Mouse (Mus musculus): ENCODE results near the gene Gphn. TPM values are rescaled to one million over a fixed set of nuclear protein-coding genes. Genes with fewer than 3 reads are reported as not detected.

Gene Gphn
- total and polyA plus RNA-seq, 2 experiments: 31.6 to 59.4 TPM

GRCm38 (mm10) chr12:78249151-78249550 lies 23.0 kb downstream of the Gphn start:
- H3K27ac ChIP-seq (replicated peaks; ENCODE audit: insufficient read depth, low read depth, low read length): peak overlapping the region; percentile 36; the same call in 1 of the 2 replicates
- no peak for TF ChIP-seq POLR2A (IDR thresholded peaks at IDR 0.05; ENCODE audit: extremely low read depth, insufficient read depth, low read length)
- no peak for TF ChIP-seq CTCF (IDR thresholded peaks at IDR 0.05; ENCODE audit: low read depth, low read length)
- no peaks in the 10 kb centered on the region; the same call in 1 of the 2 replicates for H3K79me2 ChIP-seq (ENCODE audit: control insufficient read depth, insufficient read depth, low read length)
- no peak overlapping the region for H3K9ac ChIP-seq (ENCODE audit: low read depth, low read length)
- DNase-seq (ENCODE audit: extremely low read depth, low read depth, low spot score): peak; percentile 99
- H3K4me1 ChIP-seq (ENCODE audit: control insufficient read depth, insufficient read depth, low read length): peaks cover 19% of the 10 kb centered on the region; the same call in 1 of the 2 replicates
- no peaks in the 10 kb centered on the region for H3K36me3 ChIP-seq (ENCODE audit: control insufficient read depth, insufficient read depth, low read length)
- no peak overlapping the region for H3K4me3 ChIP-seq (ENCODE audit: insufficient read depth, low read depth, low read length)
- no peaks in the 10 kb centered on the region for H3K27me3 ChIP-seq (ENCODE audit: control insufficient read depth, insufficient read depth, low read length)

GRCm38 (mm10) chr12:78277386-78277785 lies 51.2 kb downstream of the Gphn start:
- no peak overlapping the region for H3K27ac ChIP-seq (replicated peaks; ENCODE audit: insufficient read depth, low read depth, low read length)
- WGBS: 49% methylated on average over 2 of the region's 2 CpGs
- H3K79me2 ChIP-seq (ENCODE audit: control insufficient read depth, insufficient read depth, low read length): peaks cover 16% of the 10 kb centered on the region
- peak; percentile 46 for DNase-seq (ENCODE audit: extremely low read depth, low read depth, low spot score)
- no peak for TF ChIP-seq POLR2A (IDR thresholded peaks at IDR 0.05; ENCODE audit: extremely low read depth, insufficient read depth, low read length)
- TF ChIP-seq CTCF (IDR thresholded peaks at IDR 0.05; ENCODE audit: low read depth, low read length): no peak
- H3K4me1 ChIP-seq (ENCODE audit: control insufficient read depth, insufficient read depth, low read length): peaks cover 2% of the 10 kb centered on the region; the same call in 1 of the 2 replicates
- H3K4me3 ChIP-seq (ENCODE audit: insufficient read depth, low read depth, low read length): no peak overlapping the region
- peaks cover 2% of the 10 kb centered on the region; the same call in 1 of the 2 replicates for H3K36me3 ChIP-seq (ENCODE audit: control insufficient read depth, insufficient read depth, low read length)
- no peak overlapping the region for H3K9ac ChIP-seq (ENCODE audit: low read depth, low read length)
- H3K27me3 ChIP-seq (ENCODE audit: control insufficient read depth, insufficient read depth, low read length): no peaks in the 10 kb centered on the region

- Histone ChIP-seq H3K36me3 (ENCODE audit: control insufficient read depth, insufficient read depth, low read length) (no peaks in the 10 kb centered on the region), H3K4me3 (ENCODE audit: insufficient read depth, low read depth, low read length) (no peak overlapping the region), H3K79me2 (ENCODE audit: control insufficient read depth, insufficient read depth, low read length) (peaks cover 3% of the 10 kb centered on the region; the same call in 1 of the 2 replicates), H3K27me3 (ENCODE audit: control insufficient read depth, insufficient read depth, low read length) (no peaks in the 10 kb centered on the region), H3K9ac (ENCODE audit: low read depth, low read length) (no peak overlapping the region), H3K4me1 (ENCODE audit: control insufficient read depth, insufficient read depth, low read length) (no peaks in the 10 kb centered on the region), H3K27ac (replicated peaks; ENCODE audit: insufficient read depth, low read depth, low read length) (no peak overlapping the region)
- DNase-seq (ENCODE audit: extremely low read depth, low read depth, low spot score): no peak
- WGBS: 90% methylated on average over 1 of the region's 1 CpGs
- TF ChIP-seq POLR2A (IDR thresholded peaks at IDR 0.05; ENCODE audit: extremely low read depth, insufficient read depth, low read length) (no peak), CTCF (IDR thresholded peaks at IDR 0.05; ENCODE audit: low read depth, low read length) (no peak)
These were observed 64.2 kb downstream of the Gphn start for GRCm38 (mm10) chr12:78290384-78290783.

GRCm38 (mm10) chr12:78298824-78299398 lies 72.7 kb downstream of the Gphn start:
- 93% methylated on average over 1 of the region's 1 CpGs for WGBS
- Histone ChIP-seq H3K4me1 (ENCODE audit: control insufficient read depth, insufficient read depth, low read length) (peaks cover 6% of the 10 kb centered on the region), H3K79me2 (ENCODE audit: control insufficient read depth, insufficient read depth, low read length) (peaks cover 9% of the 10 kb centered on the region; the same call in 1 of the 2 replicates), H3K4me3 (ENCODE audit: insufficient read depth, low read depth, low read length) (no peak overlapping the region), H3K9ac (ENCODE audit: low read depth, low read length) (no peak overlapping the region), H3K36me3 (ENCODE audit: control insufficient read depth, insufficient read depth, low read length) (no peaks in the 10 kb centered on the region), H3K27ac (replicated peaks; ENCODE audit: insufficient read depth, low read depth, low read length) (no peak overlapping the region), H3K27me3 (ENCODE audit: control insufficient read depth, insufficient read depth, low read length) (no peaks in the 10 kb centered on the region)
- TF ChIP-seq CTCF (IDR thresholded peaks at IDR 0.05; ENCODE audit: low read depth, low read length) (no peak), POLR2A (IDR thresholded peaks at IDR 0.05; ENCODE audit: extremely low read depth, insufficient read depth, low read length) (no peak)
- no peak for DNase-seq (ENCODE audit: extremely low read depth, low read depth, low spot score)

GRCm38 (mm10) chr12:78315106-78315505 lies 88.9 kb downstream of the Gphn start:
- no peak overlapping the region for H3K27ac ChIP-seq (replicated peaks; ENCODE audit: insufficient read depth, low read depth, low read length)
- no peaks in the 10 kb centered on the region; the same call in 1 of the 2 replicates for H3K79me2 ChIP-seq (ENCODE audit: control insufficient read depth, insufficient read depth, low read length)
- no peak overlapping the region for H3K4me3 ChIP-seq (ENCODE audit: insufficient read depth, low read depth, low read length)
- peak; percentile 56 for DNase-seq (ENCODE audit: extremely low read depth, low read depth, low spot score)
- H3K27me3 ChIP-seq (ENCODE audit: control insufficient read depth, insufficient read depth, low read length): no peaks in the 10 kb centered on the region
- no peak for TF ChIP-seq POLR2A (IDR thresholded peaks at IDR 0.05; ENCODE audit: extremely low read depth, insufficient read depth, low read length)
- no peaks in the 10 kb centered on the region for H3K36me3 ChIP-seq (ENCODE audit: control insufficient read depth, insufficient read depth, low read length)
- H3K4me1 ChIP-seq (ENCODE audit: control insufficient read depth, insufficient read depth, low read length): no peaks in the 10 kb centered on the region
- H3K9ac ChIP-seq (ENCODE audit: low read depth, low read length): no peak overlapping the region

- no peak overlapping the region for H3K27ac ChIP-seq (replicated peaks; ENCODE audit: insufficient read depth, low read depth, low read length)
- H3K36me3 ChIP-seq (ENCODE audit: control insufficient read depth, insufficient read depth, low read length): no peaks in the 10 kb centered on the region
- no peak for DNase-seq (ENCODE audit: extremely low read depth, low read depth, low spot score)
- 81% methylated on average over 4 of the region's 4 CpGs for WGBS
- no peaks in the 10 kb centered on the region for H3K27me3 ChIP-seq (ENCODE audit: control insufficient read depth, insufficient read depth, low read length)
- H3K4me3 ChIP-seq (ENCODE audit: insufficient read depth, low read depth, low read length): no peak overlapping the region
- H3K79me2 ChIP-seq (ENCODE audit: control insufficient read depth, insufficient read depth, low read length): peaks cover 11% of the 10 kb centered on the region; the same call in 1 of the 2 replicates
- H3K4me1 ChIP-seq (ENCODE audit: control insufficient read depth, insufficient read depth, low read length): 0 out of 2 replicates have a peak, but pooled peaks cover 1% of the 10 kb centered on the region
- no peak overlapping the region for H3K9ac ChIP-seq (ENCODE audit: low read depth, low read length)
- TF ChIP-seq POLR2A (IDR thresholded peaks at IDR 0.05; ENCODE audit: extremely low read depth, insufficient read depth, low read length): no peak
- TF ChIP-seq CTCF (IDR thresholded peaks at IDR 0.05; ENCODE audit: low read depth, low read length): no peak
These were observed 101.8 kb downstream of the Gphn start for GRCm38 (mm10) chr12:78327946-78328345.

Data from liver, adult 2 months (tissue).